Mouse (Mus musculus) activated CD4-positive, CD25-positive, alpha-beta regulatory T cell, adult 4 months (primary cell): ENCODE results near the gene Ldlrap1. TPM values are rescaled to one million over a fixed set of nuclear protein-coding genes. Genes with fewer than 3 reads are reported as not detected.
A peak's percentile ranks its signal among the peaks of the same experiment; 100 is the strongest.

Experiments used
- ATAC-seq: one replicate; pipeline ENCODE4 v1.8.0; 2017
- polyA plus RNA-seq, 2 experiments: library from polyadenylated mRNA; unstranded; fragments of 100-300 nt; shearing (Covaris generic); gene quantifications; one replicate each; pipeline ENCODE4 v1.2.1; 2017

Gene Ldlrap1
- polyA plus RNA-seq, 2 experiments from 2014 or later = 21.3 to 25.2 TPM

- ATAC-seq = no peak
Observed at GRCm38 (mm10) chr4:134704590-134704989, 63.2 kb downstream of the Ldlrap1 start.

DNA sequence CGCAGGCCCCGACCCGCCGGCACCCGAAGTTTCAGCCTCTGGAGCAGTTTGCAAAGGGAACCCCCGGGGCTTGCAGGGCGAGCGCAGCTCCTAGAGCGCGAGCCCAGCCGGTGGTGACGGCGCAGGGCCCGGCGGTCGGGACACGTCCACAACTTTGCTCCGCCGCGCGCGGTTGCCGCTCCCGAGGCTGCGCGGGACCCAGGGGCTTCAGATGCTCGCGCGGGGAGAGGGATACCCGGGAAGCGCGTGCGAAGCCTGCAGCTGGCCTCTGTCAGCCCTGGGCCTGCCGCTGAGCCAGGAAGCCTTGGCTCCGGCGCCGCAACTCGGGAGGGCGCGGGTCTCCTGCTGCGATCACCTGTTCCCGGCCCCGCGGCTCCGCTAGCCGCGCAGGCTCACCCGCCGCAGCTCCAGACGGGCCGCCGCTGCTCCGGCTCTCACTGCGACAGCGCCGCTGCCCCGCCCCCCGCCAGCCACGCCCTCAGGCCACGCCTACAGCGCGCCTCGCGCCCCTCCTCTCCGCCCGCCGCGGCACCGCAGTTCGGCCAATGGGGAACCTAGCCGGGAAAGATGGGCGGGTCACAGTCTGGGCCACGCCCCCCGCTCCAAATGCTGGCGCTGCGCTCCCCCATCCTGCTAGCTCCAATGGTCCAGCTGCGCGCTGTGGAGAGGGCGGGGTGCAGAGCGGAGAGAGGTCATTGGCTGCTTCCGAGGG, 63.8 kb downstream of the Ldlrap1 start, which contains the start of gene Man1c1:
Gene Man1c1, minus strand, starts transcription at position 456 of the 712 bp plus-strand sequence.
- ATAC-seq = peak; percentile 93

DNA sequence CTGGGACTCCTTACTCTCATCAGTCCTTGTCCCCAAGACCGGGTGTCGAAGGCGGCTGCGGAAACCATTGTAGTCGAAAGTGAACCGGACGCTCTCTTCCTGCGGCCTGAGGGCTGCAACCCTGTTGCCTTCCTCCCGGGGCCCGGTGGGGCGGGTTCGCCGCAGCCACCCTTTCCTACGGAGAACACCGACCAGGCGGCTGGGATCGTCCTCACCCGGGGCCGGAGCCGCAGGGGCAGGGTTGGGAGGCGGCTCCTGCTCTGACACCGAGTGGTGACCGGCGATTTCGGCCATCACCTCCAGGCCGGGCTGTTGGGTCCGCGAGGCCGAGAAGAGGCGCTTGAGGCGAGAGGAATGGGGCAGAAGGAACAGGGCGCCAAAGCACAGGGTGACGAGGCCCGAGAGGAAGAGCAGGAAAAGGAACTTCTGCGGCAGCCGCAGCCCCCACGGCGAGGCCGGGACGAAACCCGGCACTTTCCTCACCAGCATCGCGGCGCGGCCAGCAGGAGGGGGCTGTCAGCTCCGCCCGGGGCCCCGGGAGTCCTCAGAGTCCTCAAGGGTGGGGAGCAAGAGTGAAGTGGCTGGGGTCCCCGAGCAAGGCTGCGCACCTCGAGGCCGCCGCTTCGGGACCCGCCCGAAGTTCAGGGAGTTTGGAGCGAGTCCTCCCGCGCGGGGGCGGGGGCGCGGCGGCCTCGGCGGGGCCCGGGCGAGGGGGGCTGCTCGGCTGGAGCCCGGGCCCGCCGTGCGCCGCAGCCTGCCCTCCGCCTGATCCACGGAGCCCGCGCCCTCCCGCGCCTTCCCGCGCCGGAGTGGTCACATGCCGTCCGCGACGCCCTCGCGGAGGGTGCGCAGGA, 64.6 kb downstream of the Ldlrap1 start:
- no peak for ATAC-seq

DNA sequence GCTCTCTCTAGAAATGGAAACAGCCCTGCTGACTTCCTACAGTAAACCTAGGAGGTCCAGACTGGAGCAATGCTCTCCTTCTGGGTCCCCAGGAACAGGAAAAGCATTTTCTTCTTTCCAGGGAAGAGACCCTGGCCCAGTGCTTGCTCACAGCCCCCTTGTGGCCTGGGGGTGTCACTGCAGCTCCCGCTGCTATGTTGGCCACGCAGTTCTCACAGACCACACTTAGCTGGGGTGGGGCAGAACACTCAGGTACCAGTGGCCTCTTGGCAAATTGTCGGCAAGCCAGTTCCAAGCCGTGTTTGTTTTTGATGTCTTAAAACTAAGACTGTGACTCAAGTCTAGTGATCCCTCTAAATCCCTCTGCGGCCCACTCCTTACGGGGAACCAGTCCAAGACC, 65.9 kb downstream of the Ldlrap1 start:
- ATAC-seq = no peak

DNA sequence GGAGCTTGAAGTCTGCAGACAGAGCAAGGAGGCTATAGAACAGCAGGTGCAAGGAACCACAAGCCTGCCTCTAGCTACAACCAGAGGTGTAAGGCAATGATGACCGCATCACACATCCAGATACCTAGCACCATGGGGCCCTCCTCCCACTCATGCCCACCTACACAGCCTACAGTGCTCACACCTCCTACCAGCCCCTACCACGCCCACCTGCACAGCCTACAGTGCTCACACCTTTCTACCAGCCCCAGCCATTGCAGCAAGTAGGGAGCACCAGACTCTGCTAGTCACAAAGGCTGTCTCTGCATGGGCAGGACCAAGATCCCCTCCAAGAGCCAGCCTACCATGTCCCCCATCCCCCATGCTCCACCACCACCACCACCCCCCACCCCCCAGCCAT, 66.9 kb downstream of the Ldlrap1 start:
- no peak for ATAC-seq

DNA sequence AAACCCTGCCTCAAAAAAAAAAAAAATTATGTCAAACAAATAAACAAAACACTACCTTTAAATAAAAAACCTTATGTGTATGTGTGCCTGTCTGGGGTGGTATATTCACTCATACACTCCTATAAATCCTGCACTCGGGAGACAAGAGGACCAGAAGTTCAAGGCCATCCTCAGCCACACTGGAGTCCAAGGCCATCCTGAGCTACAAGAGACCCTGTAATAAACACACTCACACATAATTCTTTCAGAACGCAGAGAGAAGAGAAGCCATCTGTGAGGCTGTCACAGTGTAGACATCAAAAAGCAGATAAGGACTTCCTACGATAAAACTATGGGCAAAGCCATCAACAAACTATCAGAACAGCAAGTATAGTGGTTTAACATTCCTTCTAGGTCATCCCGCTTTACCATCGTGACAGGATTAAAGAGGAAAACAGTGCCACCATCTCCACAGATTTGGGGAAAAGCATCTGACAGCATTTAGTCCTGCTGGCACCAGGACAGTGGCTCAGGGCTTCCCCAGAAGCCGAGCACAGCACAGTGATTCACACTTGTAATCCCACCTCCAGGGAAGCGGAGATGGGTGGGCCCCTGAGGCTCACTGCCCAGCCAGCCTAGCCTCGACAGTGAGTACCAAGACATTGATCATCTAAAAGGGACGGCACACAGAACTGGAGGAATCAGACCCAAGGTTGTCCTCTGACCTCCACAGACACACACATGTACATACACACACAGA, 74.5 kb downstream of the Ldlrap1 start:
- no peak for ATAC-seq

- no peak for ATAC-seq
Observed at GRCm38 (mm10) chr4:134692388-134692787, 75.4 kb downstream of the Ldlrap1 start.

Other genes with a start within 250 kb of the Ldlrap1 start
- gene Mtfr1l, start 232.6 kb downstream of the Ldlrap1 start, polyA plus RNA-seq = 10 to 100 TPM; 86.0 to 87.7 TPM
- under 1 TPM in 1 of 2 experiments, not detected in 1; 0.48 TPM for gene Selenon, start 215.9 kb downstream of the Ldlrap1 start, polyA plus RNA-seq
- gene Man1c1, start 63.7 kb downstream of the Ldlrap1 start, polyA plus RNA-seq = 1 to 10 TPM; 1.0 to 1.9 TPM
- 1 to 10 TPM; 3.0 to 5.0 TPM for gene Maco1, start 85.3 kb upstream of the Ldlrap1 start, polyA plus RNA-seq
- 1 to 10 TPM in 1 of 2 experiments, not detected in 1; 4.8 TPM for gene Rhd, start 96.5 kb upstream of the Ldlrap1 start, polyA plus RNA-seq
- gene Tmem50a, start 147.0 kb upstream of the Ldlrap1 start, polyA plus RNA-seq = 100 to 1,000 TPM; 555 to 571 TPM
- gene Rsrp1, start 155.6 kb upstream of the Ldlrap1 start, polyA plus RNA-seq = 100 to 1,000 TPM; 271 to 367 TPM
- gene Syf2, start 162.9 kb upstream of the Ldlrap1 start, polyA plus RNA-seq = 100 to 1,000 TPM; 188 to 213 TPM